Mouse (Mus musculus): ENCODE data around the gene Sirt3. TPM values are rescaled to one million over a fixed set of nuclear protein-coding genes. Genes with fewer than 3 reads are reported as not detected.

Gene Sirt3
- polyA plus RNA-seq, 1 experiment from 2014 or later = 20.0 TPM

DNA sequence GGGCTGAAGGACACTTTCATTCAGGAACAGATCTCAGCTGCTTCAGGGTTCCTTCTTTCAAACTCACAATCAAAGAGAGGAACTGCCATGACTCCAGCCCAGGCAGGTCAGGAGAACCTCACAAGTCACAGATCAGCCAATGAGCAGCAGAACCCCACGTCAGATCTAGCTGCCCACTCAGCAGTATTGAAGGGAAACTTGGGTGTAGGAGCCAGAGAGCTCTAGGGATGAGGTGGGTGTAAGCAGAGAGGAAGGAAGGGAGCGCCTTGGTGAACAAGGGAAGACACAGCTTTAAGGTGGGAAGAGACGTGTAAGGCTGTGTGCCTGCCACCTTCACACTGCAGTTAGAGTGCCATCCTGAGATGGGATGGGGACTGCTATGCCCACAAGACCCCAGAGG lies 30.2 kb upstream of the Sirt3 start:
- WGBS (ENCODE audit: insufficient replicate concordance) = 35% methylated on average over 3 of the region's 3 CpGs
- Histone ChIP-seq H3K9ac (no peak overlapping the region), H3K4me2 (no peak overlapping the region), H3K27me3 (no peaks in the 10 kb centered on the region; the same call in 1 of the 2 replicates), H3K36me3 (replicated peaks) (no peaks in the 10 kb centered on the region), H3K9me3 (replicated peaks) (no peaks in the 10 kb centered on the region), H3K4me1 (replicated peaks) (peaks cover 19% of the 10 kb centered on the region), H3K4me3 (replicated peaks) (no peak overlapping the region), H3K27ac (replicated peaks) (peak overlapping the region; percentile 68)
- ATAC-seq (ENCODE audit: insufficient read depth) = no peak

DNA sequence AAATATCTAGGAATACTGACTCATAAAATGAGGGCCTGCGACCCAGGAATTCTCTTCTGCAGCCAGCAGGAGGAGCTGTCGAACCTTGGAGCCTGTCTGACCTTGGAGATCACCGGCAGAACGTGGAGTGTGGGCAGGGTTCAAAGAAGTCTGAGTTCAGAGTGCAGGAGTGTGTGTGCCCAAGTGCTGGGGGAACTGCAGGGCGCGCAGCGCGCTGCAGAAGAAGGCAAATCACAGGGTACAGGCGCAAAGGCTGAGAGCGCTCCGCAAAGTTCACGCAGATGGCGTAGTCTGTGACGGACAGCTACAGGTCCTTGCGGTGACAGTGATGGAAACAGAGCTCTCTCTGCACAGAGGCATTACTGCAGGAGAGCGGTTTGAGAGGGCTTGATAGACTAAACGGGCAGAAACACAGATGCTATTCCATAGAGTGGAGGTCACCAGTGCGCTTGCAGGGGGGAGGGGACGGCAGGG lies 26.6 kb upstream of the Sirt3 start:
- 0 out of 2 replicates have a peak overlapping the region, but pooled peaks have one; percentile 2 for H3K9ac ChIP-seq
- H3K9me3 ChIP-seq (replicated peaks) = no peaks in the 10 kb centered on the region
- H3K36me3 ChIP-seq (replicated peaks) = no peaks in the 10 kb centered on the region
- H3K27ac ChIP-seq (replicated peaks) = peak overlapping the region; percentile 63
- H3K4me3 ChIP-seq (replicated peaks) = peak overlapping the region; percentile 37
- H3K4me2 ChIP-seq = peak overlapping the region; percentile 61
- 2% methylated on average over 19 of the region's 19 CpGs for WGBS (ENCODE audit: insufficient replicate concordance)
- no peaks in the 10 kb centered on the region; the same call in none of the 2 replicates for H3K27me3 ChIP-seq
- peaks cover 20% of the 10 kb centered on the region for H3K4me1 ChIP-seq (replicated peaks)
- ATAC-seq (ENCODE audit: insufficient read depth) = peak; percentile 51

DNA sequence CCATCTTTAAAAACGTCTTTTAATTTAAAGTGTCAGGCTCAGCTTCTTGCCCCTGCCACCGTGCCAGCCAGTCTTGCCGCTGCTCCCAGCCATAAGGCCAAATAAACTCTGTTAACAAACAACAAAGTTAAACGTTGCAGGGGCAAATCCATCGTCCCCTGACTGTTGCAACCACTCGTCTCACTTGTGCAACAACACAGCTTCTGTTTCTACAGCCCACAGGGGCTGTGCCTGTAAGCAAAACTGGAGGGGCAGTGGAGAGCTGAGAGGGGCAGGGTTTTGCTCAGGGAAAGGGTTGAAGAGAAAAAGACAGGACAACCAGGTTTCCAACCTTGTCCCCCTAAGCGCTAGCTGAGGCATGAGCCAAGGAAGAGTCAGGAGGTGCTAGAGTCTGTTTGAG lies 26.1 kb upstream of the Sirt3 start:
- Histone ChIP-seq H3K9ac (no peak overlapping the region), H3K4me1 (replicated peaks) (peaks cover 23% of the 10 kb centered on the region), H3K4me3 (replicated peaks) (no peak overlapping the region), H3K4me2 (peak overlapping the region; percentile 61; the same call in 1 of the 2 replicates), H3K36me3 (replicated peaks) (no peaks in the 10 kb centered on the region), H3K9me3 (replicated peaks) (no peaks in the 10 kb centered on the region), H3K27ac (replicated peaks) (peak overlapping the region; percentile 63), H3K27me3 (no peaks in the 10 kb centered on the region; the same call in none of the 2 replicates)
- WGBS (ENCODE audit: insufficient replicate concordance) = 41% methylated on average over 7 of the region's 7 CpGs
- peak; percentile 49 for ATAC-seq (ENCODE audit: insufficient read depth)

DNA sequence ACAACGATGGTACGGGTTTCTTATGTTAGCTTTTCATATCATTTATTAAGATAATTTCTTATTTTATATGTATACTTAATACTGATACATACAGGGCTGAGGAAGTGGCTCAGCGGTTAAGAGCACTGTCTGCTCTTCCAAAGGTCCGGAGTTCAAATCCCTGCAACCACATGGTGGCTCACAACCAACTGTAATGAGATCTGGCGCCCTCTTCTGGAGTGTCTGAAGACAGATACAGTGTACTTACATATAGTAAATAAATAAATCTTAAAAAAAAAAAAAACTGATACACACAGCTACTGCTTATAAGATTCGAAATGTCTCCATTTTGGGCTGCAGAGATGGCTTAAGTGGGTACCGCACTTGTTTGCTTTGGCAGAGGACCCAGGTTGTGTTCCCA lies 25.6 kb upstream of the Sirt3 start:
- no peak for ATAC-seq (ENCODE audit: insufficient read depth)
- no peak overlapping the region for H3K9ac ChIP-seq
- H3K4me1 ChIP-seq (replicated peaks) = peaks cover 26% of the 10 kb centered on the region
- WGBS (ENCODE audit: insufficient replicate concordance) = 65% methylated on average over 7 of the region's 7 CpGs
- H3K9me3 ChIP-seq (replicated peaks) = no peaks in the 10 kb centered on the region
- H3K27me3 ChIP-seq = no peaks in the 10 kb centered on the region; the same call in none of the 2 replicates
- H3K4me2 ChIP-seq = peak overlapping the region; percentile 61; the same call in 1 of the 2 replicates
- H3K27ac ChIP-seq (replicated peaks) = peak overlapping the region; percentile 39
- no peaks in the 10 kb centered on the region for H3K36me3 ChIP-seq (replicated peaks)
- H3K4me3 ChIP-seq (replicated peaks) = no peak overlapping the region

DNA sequence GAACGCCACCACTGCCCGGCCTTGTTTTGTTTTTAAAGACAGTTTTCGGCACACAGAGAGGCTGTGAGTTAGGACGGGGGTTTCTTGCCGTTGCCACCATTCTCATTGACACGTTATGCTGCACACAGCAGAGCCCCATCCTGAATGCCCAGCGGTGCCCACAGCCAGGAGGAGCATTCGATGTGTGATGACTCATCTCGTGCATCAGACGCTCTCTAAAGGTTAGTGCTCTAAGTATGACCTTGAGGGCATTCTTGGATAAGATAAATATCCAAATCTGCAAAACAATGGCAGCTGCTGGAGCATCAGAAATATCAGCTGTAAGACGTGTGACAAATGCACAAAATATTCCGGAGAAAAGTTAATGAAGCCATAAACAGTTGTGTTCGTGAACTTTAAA lies 25.0 kb upstream of the Sirt3 start:
- no peaks in the 10 kb centered on the region; the same call in none of the 2 replicates for H3K27me3 ChIP-seq
- 70% methylated on average over 13 of the region's 13 CpGs for WGBS (ENCODE audit: insufficient replicate concordance)
- H3K27ac ChIP-seq (replicated peaks) = peak overlapping the region; percentile 64; the same call in 1 of the 2 replicates
- no peaks in the 10 kb centered on the region for H3K9me3 ChIP-seq (replicated peaks)
- ATAC-seq (ENCODE audit: insufficient read depth) = no peak
- H3K36me3 ChIP-seq (replicated peaks) = no peaks in the 10 kb centered on the region
- H3K9ac ChIP-seq = no peak overlapping the region
- H3K4me1 ChIP-seq (replicated peaks) = peaks cover 21% of the 10 kb centered on the region
- peak overlapping the region; percentile 40 for H3K4me3 ChIP-seq (replicated peaks)
- peak overlapping the region; percentile 44 for H3K4me2 ChIP-seq

DNA sequence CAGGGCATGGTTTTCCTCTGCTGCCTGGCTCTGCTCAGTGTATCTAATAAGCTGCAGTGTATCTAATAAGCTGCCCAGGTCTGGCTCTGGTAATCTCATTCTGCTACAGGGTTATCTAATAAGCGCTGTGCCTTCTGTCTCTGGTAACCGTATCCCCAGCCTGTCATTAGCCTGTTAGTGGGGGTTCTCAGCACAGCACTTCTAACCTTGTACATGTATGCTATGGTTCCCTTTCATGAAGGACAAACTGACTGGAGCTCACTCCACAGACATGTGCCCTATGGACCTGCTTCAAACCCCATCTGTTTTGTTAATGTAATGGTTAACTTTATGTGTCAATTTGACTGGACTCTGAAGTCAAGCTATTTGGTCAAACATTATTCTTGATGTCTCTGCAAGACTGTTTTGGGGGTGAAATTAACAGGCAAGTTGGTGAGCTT lies 23.6 kb upstream of the Sirt3 start:
- Histone ChIP-seq H3K4me3 (replicated peaks) (peak overlapping the region; percentile 40), H3K9me3 (replicated peaks) (no peaks in the 10 kb centered on the region), H3K27me3 (no peaks in the 10 kb centered on the region; the same call in none of the 2 replicates), H3K27ac (replicated peaks) (peak overlapping the region; percentile 64), H3K9ac (no peak overlapping the region), H3K36me3 (replicated peaks) (no peaks in the 10 kb centered on the region), H3K4me2 (peak overlapping the region; percentile 44; the same call in 1 of the 2 replicates), H3K4me1 (replicated peaks) (peaks cover 21% of the 10 kb centered on the region)
- WGBS (ENCODE audit: insufficient replicate concordance) = 30% methylated on average over 2 of the region's 2 CpGs
- peak; percentile 45; the same call in 1 of the 2 replicates for ATAC-seq (ENCODE audit: insufficient read depth)

DNA sequence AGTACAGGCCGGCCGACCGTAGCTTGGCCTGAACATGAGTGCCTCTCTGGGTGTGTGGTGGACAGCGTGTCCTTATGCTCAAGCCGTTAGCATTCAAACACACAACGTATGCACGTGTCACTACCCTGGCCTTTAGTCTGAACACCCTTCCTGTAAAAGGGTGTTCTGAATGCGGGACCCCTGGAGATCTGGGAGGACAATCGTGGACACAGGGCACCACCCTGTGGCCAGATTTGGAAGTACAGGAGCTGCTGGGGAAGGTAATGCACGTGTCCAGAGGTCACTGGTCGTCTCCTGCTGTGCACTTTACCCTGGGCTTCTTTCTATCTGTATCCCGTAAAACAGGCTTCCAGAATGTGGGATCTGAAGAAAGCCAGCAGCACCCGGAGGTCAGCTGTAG lies 21.1 kb upstream of the Sirt3 start:
- no peak overlapping the region for H3K9ac ChIP-seq
- H3K27me3 ChIP-seq = no peaks in the 10 kb centered on the region; the same call in 1 of the 2 replicates
- H3K27ac ChIP-seq (replicated peaks) = 0 out of 2 replicates have a peak overlapping the region, but pooled peaks have one; percentile 6
- no peaks in the 10 kb centered on the region for H3K9me3 ChIP-seq (replicated peaks)
- H3K4me1 ChIP-seq (replicated peaks) = peaks cover 9% of the 10 kb centered on the region; the same call in 1 of the 2 replicates
- H3K4me3 ChIP-seq (replicated peaks) = no peak overlapping the region
- no peak overlapping the region for H3K4me2 ChIP-seq
- WGBS (ENCODE audit: insufficient replicate concordance) = 24% methylated on average over 13 of the region's 13 CpGs
- peaks cover 11% of the 10 kb centered on the region for H3K36me3 ChIP-seq (replicated peaks)
- 0 out of 2 replicates have a peak, but pooled peaks have one; percentile 14 for ATAC-seq (ENCODE audit: insufficient read depth)

DNA sequence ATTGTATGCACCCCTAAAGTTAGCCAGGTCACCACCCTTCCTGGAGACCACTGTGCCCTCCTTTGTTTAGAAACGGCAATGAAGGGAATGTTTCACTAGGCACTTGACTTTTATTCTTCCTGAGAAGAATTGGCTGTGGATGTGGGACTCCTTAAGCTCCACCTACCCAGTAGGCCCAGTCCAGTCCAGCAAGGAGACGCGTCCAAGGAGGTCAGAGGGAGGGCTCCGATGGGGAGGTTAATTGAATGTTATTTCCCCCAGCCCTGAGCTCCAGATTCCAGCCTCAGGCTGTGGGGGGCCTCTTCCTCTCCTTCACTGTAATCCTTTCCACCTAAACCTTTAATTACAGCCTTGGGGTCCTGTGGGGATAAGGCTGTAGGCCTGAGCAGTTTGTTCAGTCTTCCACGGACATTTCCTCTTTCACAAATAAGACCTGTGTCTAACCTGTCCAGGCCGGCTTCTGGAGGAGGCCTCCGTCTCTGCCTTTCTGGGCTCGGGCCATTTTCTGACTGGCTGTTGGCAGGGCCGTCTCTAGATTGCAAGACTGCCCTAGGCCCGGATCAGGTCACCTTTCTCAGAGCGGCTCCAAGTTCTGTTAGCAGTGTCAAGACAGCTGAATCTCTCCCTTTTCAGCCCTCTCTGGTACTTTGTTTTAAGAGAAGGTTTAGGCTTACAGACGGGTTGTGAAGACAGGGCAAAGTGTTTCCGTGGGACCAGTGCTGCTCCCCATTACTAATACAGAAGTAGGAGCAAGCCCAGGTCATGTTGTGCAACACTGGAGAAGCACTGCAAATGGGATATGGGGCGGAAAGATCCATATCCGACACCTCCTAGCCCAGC lies 20.1 kb upstream of the Sirt3 start:
- Histone ChIP-seq H3K9ac (no peak overlapping the region), H3K4me1 (replicated peaks) (0 out of 2 replicates have a peak, but pooled peaks cover 8% of the 10 kb centered on the region), H3K4me2 (no peak overlapping the region), H3K27ac (replicated peaks) (no peak overlapping the region), H3K4me3 (replicated peaks) (no peak overlapping the region), H3K36me3 (replicated peaks) (peaks cover 20% of the 10 kb centered on the region), H3K27me3 (no peaks in the 10 kb centered on the region; the same call in 1 of the 2 replicates), H3K9me3 (replicated peaks) (no peaks in the 10 kb centered on the region)
- ATAC-seq (ENCODE audit: insufficient read depth) = no peak
- 73% methylated on average over 15 of the region's 15 CpGs for WGBS (ENCODE audit: insufficient replicate concordance)

DNA sequence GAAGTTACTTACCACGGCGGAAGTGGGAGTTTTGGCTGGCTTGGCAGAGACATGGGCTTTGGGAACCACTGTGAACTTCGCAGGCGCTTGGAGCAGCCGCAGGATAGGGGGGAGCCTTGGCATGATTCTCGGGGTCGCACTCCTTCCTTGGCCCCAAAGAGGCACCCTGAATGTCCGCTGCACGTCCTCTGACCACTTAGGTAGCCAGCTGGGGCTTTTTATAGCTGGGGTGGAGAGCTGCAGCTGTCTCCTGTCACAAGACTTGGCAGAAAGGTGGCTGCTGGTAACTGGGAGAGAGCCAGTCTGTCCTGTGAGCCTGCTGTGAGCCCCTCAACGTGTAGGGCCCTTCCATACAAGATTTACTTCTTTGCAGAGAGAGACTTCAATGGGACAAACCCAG lies 18.1 kb upstream of the Sirt3 start, which contains the start of gene Cox8b:
Gene Cox8b (minus strand): TSS at position 227 of the 400 bp plus-strand sequence.
- WGBS (ENCODE audit: insufficient replicate concordance) = 77% methylated on average over 10 of the region's 10 CpGs
- Histone ChIP-seq H3K36me3 (replicated peaks) (peaks cover 34% of the 10 kb centered on the region), H3K4me3 (replicated peaks) (no peak within 1 kb of the TSS), H3K27ac (replicated peaks) (no peak within 1 kb of the TSS), H3K4me1 (replicated peaks) (0 out of 2 replicates have a peak, but pooled peaks cover 8% of the 10 kb centered on the region), H3K9me3 (replicated peaks) (no peaks in the 10 kb centered on the region), H3K4me2 (no peak within 1 kb of the TSS), H3K27me3 (no peaks in the 10 kb centered on the region; the same call in 1 of the 2 replicates), H3K9ac (no peak within 1 kb of the TSS)
- no peak for ATAC-seq (ENCODE audit: insufficient read depth)

DNA sequence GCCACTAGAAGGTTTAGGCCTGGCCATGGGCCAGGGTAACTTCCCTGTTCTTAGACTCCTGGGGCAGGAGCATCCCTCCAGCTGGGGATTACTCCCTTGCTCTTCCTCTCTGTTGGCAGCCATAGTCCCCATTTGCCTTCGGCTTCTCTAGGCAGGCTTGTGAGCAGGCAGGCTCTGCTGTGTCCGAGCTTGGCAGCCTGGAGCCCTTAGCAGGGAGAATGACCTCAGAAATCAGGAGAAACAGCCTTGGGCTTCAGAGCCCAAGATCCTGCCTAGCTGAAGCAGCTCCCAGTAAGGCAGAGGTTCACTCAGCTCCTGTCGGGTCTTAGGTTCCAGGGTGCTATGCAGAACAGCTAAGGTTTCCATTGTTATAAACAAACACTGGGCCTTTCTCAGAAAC lies 17.0 kb upstream of the Sirt3 start:
- no peak overlapping the region for H3K4me3 ChIP-seq (replicated peaks)
- H3K4me1 ChIP-seq (replicated peaks) = 0 out of 2 replicates have a peak, but pooled peaks cover 8% of the 10 kb centered on the region
- no peak for ATAC-seq (ENCODE audit: insufficient read depth)
- WGBS (ENCODE audit: insufficient replicate concordance) = 65% methylated on average over 3 of the region's 3 CpGs
- H3K9ac ChIP-seq = no peak overlapping the region
- no peak overlapping the region for H3K4me2 ChIP-seq
- H3K36me3 ChIP-seq (replicated peaks) = peaks cover 43% of the 10 kb centered on the region
- H3K9me3 ChIP-seq (replicated peaks) = no peaks in the 10 kb centered on the region
- no peak overlapping the region for H3K27ac ChIP-seq (replicated peaks)
- H3K27me3 ChIP-seq = no peaks in the 10 kb centered on the region; the same call in 1 of the 2 replicates

DNA sequence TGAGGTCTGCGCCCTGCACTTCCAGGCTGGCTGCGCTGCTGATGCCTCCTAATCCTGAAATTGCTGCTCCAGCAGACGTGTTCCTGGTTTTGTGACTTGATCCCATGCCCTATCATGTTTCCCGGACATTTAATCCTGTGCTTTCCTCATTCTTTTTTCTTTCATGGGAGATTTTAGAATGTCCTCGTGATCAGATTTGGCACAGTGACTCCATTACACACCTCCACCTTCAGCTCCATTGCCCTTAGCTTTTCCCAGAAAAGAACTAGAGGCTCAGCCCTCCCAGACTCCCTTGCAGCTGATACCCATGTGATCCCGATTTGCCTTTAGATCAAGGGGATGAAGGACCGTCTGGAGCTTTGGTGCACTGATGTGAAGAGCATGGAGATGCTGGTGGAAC lies 15.8 kb upstream of the Sirt3 start:
- no peak for ATAC-seq (ENCODE audit: insufficient read depth)

More for the DNA sequence above, 15.8 kb upstream of the Sirt3 start:
- Histone ChIP-seq H3K4me3 (replicated peaks) (no peak overlapping the region), H3K36me3 (replicated peaks) (peaks cover 49% of the 10 kb centered on the region), H3K4me1 (replicated peaks) (0 out of 2 replicates have a peak, but pooled peaks cover under 1% of the 10 kb centered on the region), H3K27ac (replicated peaks) (no peak overlapping the region), H3K9me3 (replicated peaks) (no peaks in the 10 kb centered on the region), H3K9ac (no peak overlapping the region), H3K4me2 (no peak overlapping the region), H3K27me3 (no peaks in the 10 kb centered on the region)
- 85% methylated on average over 7 of the region's 7 CpGs for WGBS (ENCODE audit: insufficient replicate concordance)
